Mouse (Mus musculus) mature B cell (primary cell): ENCODE results near the gene C5ar1.
"Not testable (repeated sequence)": the region's sequence is repeated elsewhere in the genome, so short reads cannot be mapped to it uniquely, and the experiment has no call there.

ENCODE experiments used
- in situ Hi-C: fragments of 300-500 bp; cut with MboI; formaldehyde crosslinking; loops from 2 replicates; pipeline ENCODE4 v1.14.3; 2019

C5ar1 gene

DNA sequence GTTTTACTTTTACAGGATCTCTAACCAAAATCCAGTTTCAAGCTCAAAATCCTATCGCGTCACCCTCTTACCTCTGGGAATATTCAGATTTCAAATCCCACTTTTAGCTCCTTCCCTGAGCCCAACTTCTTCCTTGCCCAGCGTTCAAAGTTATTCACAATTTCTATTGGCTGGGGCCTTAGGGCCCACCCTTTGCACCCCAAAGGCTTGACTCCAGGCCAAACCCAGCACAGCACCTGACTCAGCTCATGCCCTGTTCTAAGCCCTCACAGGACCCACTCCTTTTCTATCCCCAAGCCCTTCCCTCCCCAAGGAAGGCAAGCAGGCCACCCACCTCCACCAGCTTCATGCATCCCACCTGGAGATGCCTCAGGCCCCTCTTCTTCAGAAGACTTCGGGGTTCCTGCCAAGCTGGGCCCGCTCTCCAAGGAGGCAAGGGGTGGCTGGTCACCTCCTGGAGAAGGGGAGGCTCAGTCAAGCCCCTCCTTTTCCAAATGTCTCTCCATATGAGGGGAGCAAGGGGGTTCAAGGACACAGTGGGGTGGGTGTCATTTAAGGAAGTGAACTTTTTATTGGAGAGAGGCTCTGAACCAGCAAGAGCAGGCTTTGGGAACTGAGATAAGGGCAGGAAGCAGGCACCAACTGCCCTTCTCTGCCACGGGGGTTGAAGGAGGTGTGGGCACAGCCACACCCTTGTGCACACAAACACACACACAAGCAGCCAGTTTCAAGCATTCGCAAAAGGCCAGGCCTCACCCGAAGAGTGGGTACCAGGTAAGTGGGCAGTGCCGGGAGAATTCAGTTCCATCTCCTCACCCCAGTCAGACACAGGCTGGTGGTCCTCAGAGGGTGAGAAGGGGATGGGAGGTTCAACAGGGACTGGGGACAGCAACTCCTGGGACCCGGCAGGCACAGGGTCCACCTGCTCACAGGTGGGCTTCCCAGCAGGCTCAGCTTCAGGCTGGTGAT is 15.9 kb upstream of the C5ar1 start:
- in situ Hi-C loops = no loop called here

DNA sequence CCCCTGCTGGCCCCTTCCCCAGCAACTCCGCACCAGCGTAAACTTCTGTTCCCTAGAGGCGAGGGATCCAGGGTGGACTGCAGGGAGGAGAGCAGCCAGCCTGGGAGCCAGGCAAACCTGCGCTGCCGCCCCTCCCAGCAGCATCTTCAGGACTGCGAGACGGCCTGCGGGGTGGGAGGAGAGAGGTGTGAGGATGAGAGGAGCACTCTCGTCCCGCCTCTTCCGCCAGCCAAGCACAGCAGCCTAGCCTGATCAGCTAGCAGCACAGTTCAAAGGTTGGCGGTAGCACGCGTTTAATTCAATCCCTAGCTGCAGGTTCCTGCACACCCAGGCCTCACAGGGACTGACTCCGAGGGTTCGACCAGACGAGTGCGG is 14.4 kb upstream of the C5ar1 start:
- in situ Hi-C loops = no loop called here

DNA sequence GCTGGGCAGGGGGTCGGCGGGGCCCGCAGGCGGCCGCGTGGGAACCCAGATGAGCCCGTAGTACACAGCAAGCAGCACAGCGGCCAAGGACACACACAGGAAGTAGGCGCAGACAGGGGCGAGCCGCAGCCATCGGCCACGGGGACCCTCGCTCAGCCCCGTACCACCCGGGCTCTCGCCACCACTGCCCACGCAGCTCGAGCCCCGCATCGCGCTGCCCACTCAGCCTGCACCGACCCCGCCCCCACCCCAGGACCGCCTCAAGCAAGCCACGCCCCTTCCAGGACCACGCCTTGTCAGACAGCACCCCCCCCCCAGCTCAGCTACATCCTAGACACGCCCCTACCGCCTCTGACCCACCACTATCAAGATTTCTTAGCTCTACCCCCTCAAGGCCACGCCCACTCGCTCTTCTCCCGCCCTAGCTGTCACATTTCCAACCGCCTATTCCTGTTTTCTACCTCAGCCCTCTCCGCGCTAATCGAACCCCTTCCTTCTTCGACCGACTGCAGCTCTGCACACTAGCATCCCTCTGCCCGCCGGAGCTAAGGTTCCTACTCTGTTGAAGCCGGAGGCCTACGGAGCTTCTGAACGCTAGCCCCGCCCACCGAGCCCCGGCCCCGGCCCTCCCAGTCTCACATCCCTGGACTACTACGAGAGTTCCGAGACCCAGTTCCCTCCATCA is 13.9 kb upstream of the C5ar1 start, which contains the start of gene Inafm1:
Inafm1 (minus strand) TSS at position 537 of the 685 bp plus-strand sequence.
- in situ Hi-C loops = no loop called here

DNA sequence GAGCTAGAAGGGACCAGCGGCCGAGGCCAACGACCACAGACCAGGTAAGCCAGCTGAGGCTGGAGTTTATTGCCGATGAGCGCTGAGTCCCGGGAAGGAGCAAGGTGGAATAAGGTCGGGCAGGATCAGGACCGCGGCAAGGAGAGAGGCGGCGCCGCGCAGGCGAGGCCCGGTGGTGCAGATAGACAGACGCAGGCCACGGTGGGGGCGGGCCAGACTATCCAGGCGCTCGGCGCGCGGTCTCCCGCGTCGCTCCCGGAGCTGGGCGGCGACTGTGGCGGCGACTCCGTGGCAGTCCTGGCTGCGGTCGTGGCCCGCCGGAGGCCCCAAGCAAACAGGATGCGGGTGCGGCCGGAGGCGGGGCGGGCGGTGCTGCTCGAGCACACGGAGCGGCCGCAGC is 13.3 kb upstream of the C5ar1 start:
- in situ Hi-C loops = no loop called here

DNA sequence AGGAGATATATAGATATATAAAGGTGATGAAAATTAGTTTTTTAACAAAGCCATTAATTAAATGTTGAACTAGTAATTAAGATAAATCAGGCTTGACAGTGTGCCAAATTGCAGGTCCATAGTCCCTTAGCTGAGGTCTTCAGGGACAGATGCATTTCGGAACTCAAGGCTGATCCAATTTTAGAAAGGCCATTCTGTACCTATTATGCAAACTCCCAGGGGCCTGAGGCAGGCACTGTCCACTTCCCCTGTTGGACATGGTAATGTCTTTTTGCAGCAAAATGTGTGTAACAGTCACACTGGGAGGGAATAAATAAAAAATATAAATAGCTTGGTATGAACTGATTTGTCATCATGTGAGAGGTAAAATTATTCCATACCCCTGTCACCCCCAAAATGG is 11.8 kb upstream of the C5ar1 start:
- in situ Hi-C loops = no loop called here

DNA sequence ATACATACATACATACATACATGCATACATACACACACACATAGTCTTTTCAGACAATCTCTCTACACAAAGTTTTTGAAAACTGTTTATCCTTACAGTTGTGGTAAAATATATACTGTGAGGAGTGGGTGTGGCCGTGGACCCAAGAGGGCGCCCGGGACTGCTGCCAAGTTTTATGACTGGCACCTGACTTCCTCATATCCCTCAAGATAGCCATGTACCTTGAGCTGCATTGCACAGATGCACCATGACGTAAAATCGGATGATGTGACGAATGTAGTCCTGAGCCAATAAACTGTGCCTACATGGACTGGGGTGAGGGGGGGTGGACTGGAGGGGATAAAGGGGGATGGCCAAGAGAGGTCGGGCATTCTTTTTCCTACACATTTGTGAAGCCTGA is 7.3 kb upstream of the C5ar1 start:
- in situ Hi-C loops = not testable (repeated sequence)

DNA sequence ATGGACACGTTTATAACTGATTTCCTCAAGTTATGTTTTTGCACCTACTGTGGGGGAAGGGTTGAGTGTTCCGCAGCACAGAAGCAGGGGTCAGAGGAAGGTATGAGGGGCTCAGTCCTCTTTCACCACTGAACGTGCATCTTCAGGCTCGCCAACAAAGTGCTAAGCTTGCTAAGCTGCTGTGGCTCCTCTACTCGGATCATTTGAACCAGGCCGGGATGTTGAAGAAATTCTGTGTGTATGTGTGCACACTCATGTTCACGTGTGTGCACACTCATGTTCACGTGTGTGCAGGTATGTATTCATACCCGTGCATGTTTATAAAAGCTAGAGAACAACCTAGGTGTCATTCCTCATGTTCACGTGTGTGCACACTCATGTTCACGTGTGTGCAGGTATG is 6.5 kb upstream of the C5ar1 start:
- in situ Hi-C loops = no loop called here

DNA sequence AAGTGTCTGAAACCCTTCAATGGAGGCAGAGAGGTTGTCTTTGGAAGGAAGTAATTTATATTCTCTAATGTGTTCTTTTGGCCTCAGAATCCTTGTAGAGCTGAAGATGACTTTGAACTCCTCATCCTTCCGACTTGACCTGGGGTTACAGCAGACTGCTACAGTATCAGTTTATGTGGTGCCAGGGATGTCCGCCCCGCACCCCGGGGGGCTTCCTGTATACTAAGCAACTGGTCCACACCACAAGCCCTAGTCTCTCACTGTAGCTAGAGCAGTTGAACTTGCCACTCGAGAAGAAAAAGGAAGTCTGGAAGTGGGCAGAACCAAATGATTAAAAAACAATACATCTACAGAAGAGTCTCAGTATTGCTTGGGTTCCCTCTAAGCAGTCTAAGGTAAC is 4.5 kb upstream of the C5ar1 start:
- in situ Hi-C loops = no loop called here

DNA sequence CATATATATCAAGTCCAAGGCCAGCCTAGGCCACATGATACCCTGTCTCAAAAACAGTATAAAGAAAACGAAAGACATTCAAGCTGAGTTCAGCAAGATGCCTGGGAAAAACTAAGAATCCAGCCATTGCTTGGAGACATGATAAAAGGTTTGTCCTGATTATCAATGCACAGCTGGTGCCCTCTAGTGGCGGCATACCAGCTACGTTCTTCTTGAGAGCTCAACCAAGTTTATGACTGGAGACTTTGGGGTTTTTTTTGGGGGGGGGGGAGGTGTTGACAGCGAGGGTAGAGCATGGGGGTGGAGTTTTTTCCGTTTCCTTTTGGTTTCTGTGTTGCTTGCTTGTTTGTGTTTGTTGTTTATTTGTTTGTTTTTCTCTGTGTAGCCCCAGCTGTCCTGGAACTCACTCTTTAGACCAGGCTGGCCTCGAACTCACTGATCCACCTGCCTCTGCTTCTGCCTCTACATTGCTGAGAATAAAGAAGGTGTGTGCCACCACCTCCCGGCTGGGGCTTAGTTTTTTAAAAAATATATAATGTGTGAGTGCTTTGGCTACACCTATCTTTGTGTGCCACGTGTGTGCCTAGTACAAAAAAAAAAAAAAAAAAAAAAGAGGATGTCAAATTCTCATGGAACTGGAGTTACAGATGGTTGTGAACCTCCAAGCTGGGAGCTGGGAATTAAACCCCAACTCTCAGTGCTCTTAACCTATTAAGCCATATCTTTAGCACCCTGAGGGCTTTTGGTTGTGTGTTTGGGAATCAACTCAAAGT is 3.9 kb upstream of the C5ar1 start:
- in situ Hi-C loops = no loop called here

DNA sequence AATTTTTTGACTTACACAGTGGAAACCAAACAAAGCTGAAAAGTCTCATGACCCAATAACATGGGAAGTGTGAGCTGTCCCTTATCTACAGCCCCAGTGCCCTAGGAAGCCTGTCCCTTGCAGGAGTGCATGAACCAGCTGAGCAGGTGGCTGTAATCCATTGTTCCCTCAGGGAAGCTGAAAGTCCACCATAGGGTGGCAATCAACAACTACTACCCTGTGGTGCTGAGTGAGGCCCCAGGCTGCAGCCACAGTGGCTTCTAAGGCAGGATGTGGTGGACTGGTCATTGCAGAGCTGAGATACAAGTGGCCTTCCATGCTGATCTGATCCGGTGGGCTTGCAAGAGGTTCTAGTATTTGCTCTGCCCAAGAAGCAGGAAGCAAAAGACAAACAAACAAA is 1.8 kb upstream of the C5ar1 start:
- in situ Hi-C loops = no loop called here

DNA sequence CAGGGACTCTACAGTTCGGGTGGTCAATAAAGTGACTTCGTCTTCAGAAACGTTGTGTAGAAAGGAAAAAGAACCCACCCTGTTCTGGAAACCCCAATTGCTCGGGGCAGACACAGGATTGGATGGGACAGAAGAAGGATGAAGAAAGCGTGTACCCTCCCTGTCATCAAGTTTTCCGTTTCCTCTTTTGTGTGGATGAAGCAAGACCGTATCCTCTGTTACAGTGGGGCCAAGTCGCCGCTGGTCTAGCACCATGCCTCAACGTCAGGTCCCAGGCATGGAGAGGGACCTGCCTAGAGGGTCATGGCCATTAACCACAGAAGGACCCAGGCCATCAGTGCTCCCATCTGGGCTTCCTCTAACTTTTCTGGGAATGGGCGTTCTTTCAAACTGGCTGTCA is 1.5 kb downstream of the C5ar1 start:
- in situ Hi-C loops = loop anchor here (5.0 kb wide), 1 partner anchor 66 kb away; no protein-coding TSS in a partner anchor

DNA sequence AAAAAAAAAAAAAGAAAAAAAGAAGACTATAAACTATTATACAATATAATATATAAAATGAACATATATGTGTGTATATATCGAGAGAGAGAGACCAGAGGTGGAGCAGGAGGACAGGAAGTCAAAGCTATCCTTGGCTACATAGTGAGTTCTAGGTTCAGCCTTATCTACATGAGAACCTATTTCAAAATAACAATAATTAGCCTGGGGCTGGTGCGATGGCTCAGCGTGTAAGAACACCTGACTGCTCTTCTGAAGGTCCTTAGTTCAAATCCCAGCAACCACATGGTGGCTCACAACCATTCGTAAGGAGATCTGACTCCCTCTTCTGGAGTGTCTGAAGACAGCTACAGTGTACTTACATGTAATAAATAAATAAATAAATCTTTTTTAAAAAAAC is 3.4 kb downstream of the C5ar1 start:
- in situ Hi-C loops = loop anchor here (5.0 kb wide), 1 partner anchor 64 kb away; no protein-coding TSS in a partner anchor

DNA sequence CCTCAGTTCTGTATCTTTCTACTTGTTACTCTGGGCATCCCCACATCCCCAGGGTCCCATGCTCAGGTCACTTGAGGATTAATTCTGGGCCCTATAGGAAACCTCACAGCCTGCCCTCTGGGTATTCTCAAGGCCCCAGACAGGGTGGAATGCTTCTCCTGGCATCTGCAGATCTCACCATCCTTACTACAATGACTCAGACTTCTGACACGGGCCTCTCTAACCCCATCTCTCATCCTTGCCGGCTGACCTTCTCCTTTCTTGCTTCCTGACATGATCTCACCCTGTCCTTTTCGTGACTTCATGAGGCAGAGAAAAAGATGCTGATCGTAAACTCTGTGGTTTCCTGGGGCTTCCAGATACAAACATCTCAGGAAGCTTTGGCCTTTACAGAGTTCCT is 5.1 kb downstream of the C5ar1 start:
- in situ Hi-C loops = no loop called here

DNA sequence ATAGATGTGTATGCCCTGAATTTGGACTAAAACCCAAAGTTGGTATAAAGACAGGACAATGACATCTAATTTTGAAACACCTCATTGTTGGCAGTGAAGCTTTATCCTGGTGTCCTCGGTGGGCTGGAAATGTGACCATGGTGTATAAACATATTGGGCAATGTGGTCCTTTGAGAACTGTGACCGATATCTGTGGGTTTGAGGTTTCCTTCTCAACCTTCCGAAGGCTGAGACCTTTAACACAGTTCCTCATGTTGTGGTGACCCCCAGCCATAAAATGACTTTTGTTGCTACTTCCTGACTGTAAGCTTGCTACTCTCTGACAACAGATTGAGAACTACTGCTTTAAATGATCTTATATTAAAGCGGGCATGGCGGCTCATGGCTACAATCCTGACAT is 8.7 kb downstream of the C5ar1 start:
- in situ Hi-C loops = no loop called here

DNA sequence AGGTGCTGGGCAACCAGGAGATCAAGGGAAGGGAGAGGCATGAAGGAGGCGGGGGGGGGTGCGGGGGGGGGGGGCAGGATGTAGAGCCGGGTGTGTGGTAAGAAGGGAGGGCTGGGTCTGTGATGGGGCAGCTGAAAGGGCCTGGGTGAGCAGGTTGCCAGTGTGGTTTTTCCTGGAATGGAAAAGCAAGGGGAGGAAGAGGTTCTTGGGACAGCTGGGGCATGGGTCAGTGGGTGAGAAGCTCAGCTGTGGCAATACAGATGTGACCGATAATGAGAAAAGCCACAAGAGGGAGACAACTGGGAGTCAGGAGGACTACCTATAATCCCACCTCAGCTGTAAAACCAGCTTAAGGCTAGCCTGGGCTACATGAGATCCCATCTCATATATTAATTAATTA is 13.4 kb downstream of the C5ar1 start:
- in situ Hi-C loops = no loop called here

DNA sequence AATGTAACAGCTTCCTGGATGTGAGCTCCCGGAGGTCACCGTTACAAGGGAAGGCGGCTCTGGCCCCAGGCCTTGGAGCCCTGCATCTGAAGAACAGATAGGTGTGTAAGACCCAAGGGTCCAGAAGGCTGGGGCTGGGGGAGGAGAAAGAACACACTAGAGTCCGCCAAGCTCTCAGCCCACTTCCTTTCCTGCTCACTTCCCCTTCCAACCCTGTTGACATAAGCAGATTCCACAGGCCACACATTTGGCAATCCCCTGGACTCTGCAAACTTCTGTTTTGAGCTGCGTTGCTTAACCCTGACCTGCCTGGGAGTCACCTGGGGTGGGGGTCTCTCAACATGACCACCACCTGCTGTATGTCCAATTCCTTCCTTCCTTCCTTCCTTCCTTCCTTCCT is 15.3 kb downstream of the C5ar1 start, which contains the start of gene C5ar2:
C5ar2 (minus strand) TSS at position 88 of the 400 bp plus-strand sequence.
- in situ Hi-C loops = no loop called here

DNA sequence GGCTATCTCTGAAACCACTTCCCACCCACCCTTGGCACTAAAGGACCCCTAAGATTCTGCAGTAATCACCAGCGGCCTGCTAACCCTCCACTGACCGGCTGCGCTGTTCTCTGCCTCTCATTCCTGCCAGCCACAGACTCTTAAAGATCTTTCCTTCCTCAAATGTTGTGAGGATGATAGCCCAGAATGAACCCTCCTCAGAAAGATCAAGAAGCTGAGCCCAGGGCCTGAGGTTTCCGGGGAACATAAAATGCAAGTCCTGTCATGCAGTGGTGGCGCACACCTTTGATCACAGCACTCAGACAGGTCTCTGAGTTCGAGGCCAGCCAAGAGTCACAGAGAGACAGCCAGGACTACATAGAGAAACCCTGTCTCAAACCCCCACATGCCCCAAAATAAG is 17.1 kb downstream of the C5ar1 start:
- in situ Hi-C loops = no loop called here

DNA sequence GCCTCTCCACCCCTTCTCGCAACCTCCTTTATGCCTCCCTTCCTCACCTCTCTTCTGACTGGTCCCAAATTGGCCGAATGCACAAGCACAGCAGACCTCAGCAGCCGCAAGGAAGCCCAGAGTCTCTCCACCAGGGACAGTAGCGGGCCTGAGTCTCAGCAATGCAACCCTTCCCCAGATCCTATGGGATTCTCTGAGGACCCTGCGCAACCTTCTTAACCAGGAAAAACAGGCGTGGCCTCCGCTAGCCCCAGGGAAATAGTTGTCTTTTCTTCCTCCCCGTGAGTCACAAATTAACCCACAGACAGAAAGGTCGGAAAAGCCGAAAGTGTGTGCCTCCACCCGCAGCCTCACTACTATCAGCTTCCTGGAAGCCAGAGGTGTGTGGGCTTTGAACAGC is 17.6 kb downstream of the C5ar1 start:
- in situ Hi-C loops = no loop called here

DNA sequence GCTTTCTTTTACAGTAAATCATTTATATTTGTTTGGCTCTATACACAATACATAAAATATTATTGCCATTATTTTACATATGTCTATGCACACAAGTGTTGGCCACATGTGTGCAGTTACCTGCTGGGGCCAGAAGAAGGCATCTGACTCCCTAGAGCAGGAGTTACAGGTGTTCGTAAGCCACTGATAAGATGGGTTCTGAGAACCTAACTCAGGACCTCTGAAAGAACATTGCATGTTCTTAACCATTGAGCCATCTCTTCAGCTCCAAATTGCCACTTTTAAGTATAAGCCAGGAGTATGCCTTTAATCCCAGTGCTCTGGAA is 18.4 kb downstream of the C5ar1 start:
- in situ Hi-C loops = no loop called here

DNA sequence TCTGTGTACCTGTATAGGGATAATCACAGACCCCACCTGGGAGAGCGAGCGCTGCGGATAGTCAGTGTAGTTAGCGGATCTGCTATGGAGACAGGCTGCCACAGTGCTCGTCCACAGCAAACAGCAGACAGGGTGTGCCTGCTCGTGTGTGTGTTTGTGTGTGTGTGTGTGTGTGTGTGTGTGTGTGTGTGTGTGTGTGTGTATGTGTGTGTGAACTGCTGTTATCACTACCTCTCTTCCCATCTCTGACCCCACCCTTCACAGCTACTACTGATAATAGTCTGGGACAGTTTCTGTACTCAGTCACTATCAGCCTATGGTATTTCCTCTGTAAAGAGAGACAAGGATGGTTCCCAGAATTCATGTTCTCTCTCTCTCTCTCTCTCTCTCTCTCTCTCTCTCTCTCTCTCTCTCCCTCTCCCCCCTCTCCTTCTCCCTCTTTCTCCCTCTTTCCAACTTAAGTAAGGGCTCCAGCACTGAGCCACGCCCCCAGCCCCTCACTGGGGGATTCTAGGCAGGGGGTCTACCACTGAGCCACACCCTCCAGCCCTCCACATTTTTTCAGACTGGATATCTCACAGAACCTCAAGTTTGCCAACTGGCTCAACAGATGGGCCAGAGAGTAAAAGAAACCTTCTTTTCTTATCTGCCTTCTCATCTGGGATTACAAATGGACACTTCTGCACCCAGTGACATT is 18.9 kb downstream of the C5ar1 start:
- in situ Hi-C loops = no loop called here

DNA sequence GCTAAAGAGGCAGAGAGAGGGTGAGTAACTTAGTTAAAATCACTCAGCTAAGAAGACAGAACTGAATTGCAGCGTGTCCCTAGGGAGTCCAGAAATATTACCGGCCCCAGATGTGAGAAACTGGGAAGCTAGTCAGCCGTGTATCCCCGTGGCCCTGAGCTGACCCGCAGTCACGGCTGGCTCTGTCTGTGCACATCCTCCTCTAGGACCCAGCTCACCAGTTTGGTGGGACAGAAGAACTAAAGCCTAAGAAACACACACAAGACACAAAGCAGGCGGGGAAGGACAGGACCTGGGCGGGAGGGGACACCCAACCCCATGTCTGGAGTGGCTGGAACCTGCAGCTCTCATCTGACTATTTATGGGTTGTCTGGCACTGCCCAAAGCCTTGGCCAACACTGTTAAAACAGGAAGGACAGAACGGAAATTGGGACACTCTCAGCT is 19.8 kb downstream of the C5ar1 start:
- in situ Hi-C loops = no loop called here

DNA sequence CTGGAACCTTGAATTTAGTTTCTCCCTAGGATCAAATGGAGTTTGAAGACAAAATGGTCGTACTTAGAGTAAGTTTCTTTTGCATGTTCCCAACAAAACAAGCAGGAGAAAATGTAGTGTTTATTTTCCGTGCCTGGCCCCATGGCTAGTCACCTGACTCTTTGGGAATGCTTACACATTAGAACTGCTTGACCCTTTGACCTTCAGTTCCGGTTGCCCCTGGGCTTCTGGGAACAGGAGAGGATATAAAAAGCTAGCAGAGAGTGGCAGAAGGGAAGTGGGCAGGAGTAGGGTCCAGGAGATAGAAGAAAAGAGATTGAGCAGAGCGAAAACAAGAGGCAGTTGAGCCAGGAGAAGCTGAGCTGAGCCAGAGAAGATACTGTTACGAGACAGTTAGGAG is 29.5 kb downstream of the C5ar1 start:
- in situ Hi-C loops = no loop called here
